Mouse (Mus musculus): ENCODE measurements around the gene Parp9. TPM values are rescaled to one million over a fixed set of nuclear protein-coding genes. Genes with fewer than 3 reads are reported as not detected.

Parp9 gene
- polyA plus RNA-seq, 2 experiments: 4.3 to 7.6 TPM

- DNase-seq (ENCODE audit: low read depth in 3 of 3, low spot score in 3 of 3) (no peak), ATAC-seq (ENCODE audit: insufficient read depth) (no peak)
- no peak overlapping the region for H3K27ac ChIP-seq
- H3K4me2 ChIP-seq (ENCODE audit: low read depth): no peak overlapping the region
- WGBS (ENCODE audit: insufficient replicate concordance): 74% methylated on average over 19 of the region's 19 CpGs
- H3K4me1 ChIP-seq (replicated peaks; ENCODE audit: control insufficient read depth in 2 of 2, insufficient read depth in 2 of 2, low read length in 1 of 2): no peaks in the 10 kb centered on the region
- no peaks in the 10 kb centered on the region for H3K9me3 ChIP-seq (ENCODE audit: control insufficient read depth, low read length)
- no peaks in the 10 kb centered on the region for H3K36me3 ChIP-seq (replicated peaks; ENCODE audit: control insufficient read depth, insufficient read depth, low read depth)
- no peaks in the 10 kb centered on the region for H3K27me3 ChIP-seq (ENCODE audit: control insufficient read depth, insufficient read depth, low read length)
- no peak overlapping the region for H3K9ac ChIP-seq (replicated peaks)
- TF ChIP-seq CTCF (IDR thresholded peaks at IDR 0.05; ENCODE audit: low read depth) (no peak), EP300 (IDR thresholded peaks at IDR 0.05; ENCODE audit: low read depth) (no peak)
- no peak overlapping the region for H3K4me3 ChIP-seq (ENCODE audit: insufficient read depth in 1 of 2, low read depth in 2 of 2, low read length in 2 of 2)
Measured at GRCm38 (mm10) chr16:35932179-35933055, 5.9 kb upstream of the Parp9 start.

GRCm38 (mm10) chr16:35933181-35933580, 5.1 kb upstream of the Parp9 start:
- H3K27me3 ChIP-seq (ENCODE audit: control insufficient read depth, insufficient read depth, low read length): no peaks in the 10 kb centered on the region
- no peaks in the 10 kb centered on the region for H3K9me3 ChIP-seq (ENCODE audit: control insufficient read depth, low read length)
- H3K9ac ChIP-seq (replicated peaks): no peak overlapping the region
- H3K4me2 ChIP-seq (ENCODE audit: low read depth): no peak overlapping the region
- no peak overlapping the region for H3K27ac ChIP-seq
- TF ChIP-seq CTCF (IDR thresholded peaks at IDR 0.05; ENCODE audit: low read depth): no peak
- no peak for TF ChIP-seq EP300 (IDR thresholded peaks at IDR 0.05; ENCODE audit: low read depth)
- H3K4me3 ChIP-seq (ENCODE audit: insufficient read depth in 1 of 2, low read depth in 2 of 2, low read length in 2 of 2): no peak overlapping the region
- no peak for DNase-seq (ENCODE audit: low read depth in 3 of 3, low spot score in 3 of 3)
- H3K4me1 ChIP-seq (replicated peaks; ENCODE audit: control insufficient read depth in 2 of 2, insufficient read depth in 2 of 2, low read length in 1 of 2): peaks cover 0 to 2% of the 10 kb centered on the region in 2 experiments; a peak in 1 of 4 replicates
- WGBS (ENCODE audit: insufficient replicate concordance): 79% methylated on average over 10 of the region's 10 CpGs
- no peak for ATAC-seq (ENCODE audit: insufficient read depth)
- H3K36me3 ChIP-seq (replicated peaks; ENCODE audit: control insufficient read depth, insufficient read depth, low read depth): no peaks in the 10 kb centered on the region

- H3K4me1 ChIP-seq (replicated peaks; ENCODE audit: control insufficient read depth in 2 of 2, insufficient read depth in 2 of 2, low read length in 1 of 2): peaks cover 0 to 8% of the 10 kb centered on the region in 2 experiments; a peak in 1 of 4 replicates
- H3K4me2 ChIP-seq (ENCODE audit: low read depth): peak overlapping the region; percentile 85
- H3K9ac ChIP-seq (replicated peaks): peak overlapping the region; percentile 87
- no peak for TF ChIP-seq EP300 (IDR thresholded peaks at IDR 0.05; ENCODE audit: low read depth)
- TF ChIP-seq CTCF (IDR thresholded peaks at IDR 0.05; ENCODE audit: low read depth): no peak
- peaks cover 2% of the 10 kb centered on the region for H3K36me3 ChIP-seq (replicated peaks; ENCODE audit: control insufficient read depth, insufficient read depth, low read depth)
- H3K4me3 ChIP-seq (ENCODE audit: insufficient read depth in 1 of 2, low read depth in 2 of 2, low read length in 2 of 2): peak overlapping the region; percentile 80 to 88
- H3K9me3 ChIP-seq (ENCODE audit: control insufficient read depth, low read length): no peaks in the 10 kb centered on the region
- WGBS (ENCODE audit: insufficient replicate concordance): 2% methylated on average over 6 of the region's 6 CpGs
- ATAC-seq (ENCODE audit: insufficient read depth): peak; percentile 53; the same call in 1 of the 2 replicates
- peak in 1 of 3 experiments; percentile 29 for DNase-seq (ENCODE audit: low read depth in 3 of 3, low spot score in 3 of 3)
- peak overlapping the region; percentile 39; the same call in 1 of the 2 replicates for H3K27ac ChIP-seq
- H3K27me3 ChIP-seq (ENCODE audit: control insufficient read depth, insufficient read depth, low read length): no peaks in the 10 kb centered on the region
Measured at GRCm38 (mm10) chr16:35939261-35939660, 991 bp downstream of the Parp9 start.

GRCm38 (mm10) chr16:35939690-35940089, 1.4 kb downstream of the Parp9 start:
- ATAC-seq (ENCODE audit: insufficient read depth): peak; percentile 73
- H3K4me2 ChIP-seq (ENCODE audit: low read depth): peak overlapping the region; percentile 85
- WGBS (ENCODE audit: insufficient replicate concordance): 2% methylated on average over 9 of the region's 9 CpGs
- H3K36me3 ChIP-seq (replicated peaks; ENCODE audit: control insufficient read depth, insufficient read depth, low read depth): peaks cover 2% of the 10 kb centered on the region
- no peak overlapping the region for H3K27ac ChIP-seq
- peak overlapping the region; percentile 80 to 88 for H3K4me3 ChIP-seq (ENCODE audit: insufficient read depth in 1 of 2, low read depth in 2 of 2, low read length in 2 of 2)
- DNase-seq (ENCODE audit: low read depth in 3 of 3, low spot score in 3 of 3): peak; percentile 72 to 82 (median 76)
- H3K9me3 ChIP-seq (ENCODE audit: control insufficient read depth, low read length): no peaks in the 10 kb centered on the region
- H3K27me3 ChIP-seq (ENCODE audit: control insufficient read depth, insufficient read depth, low read length): no peaks in the 10 kb centered on the region
- H3K9ac ChIP-seq (replicated peaks): peak overlapping the region; percentile 87
- H3K4me1 ChIP-seq (replicated peaks; ENCODE audit: control insufficient read depth in 2 of 2, insufficient read depth in 2 of 2, low read length in 1 of 2): peaks cover 0 to 8% of the 10 kb centered on the region in 2 experiments; a peak in 1 of 4 replicates
- TF ChIP-seq CTCF (IDR thresholded peaks at IDR 0.05; ENCODE audit: low read depth) (peak; percentile 91), EP300 (IDR thresholded peaks at IDR 0.05; ENCODE audit: low read depth) (no peak)

- no peak overlapping the region for H3K9ac ChIP-seq (replicated peaks)
- H3K27ac ChIP-seq: no peak overlapping the region
- no peak overlapping the region for H3K4me2 ChIP-seq (ENCODE audit: low read depth)
- H3K4me3 ChIP-seq (ENCODE audit: insufficient read depth in 1 of 2, low read depth in 2 of 2, low read length in 2 of 2): no peak overlapping the region
- DNase-seq (ENCODE audit: low read depth in 3 of 3, low spot score in 3 of 3) (peak in 2 of 3 experiments; percentile 19 to 30), ATAC-seq (ENCODE audit: insufficient read depth) (no peak)
- TF ChIP-seq CTCF (IDR thresholded peaks at IDR 0.05; ENCODE audit: low read depth) (peak; percentile 80), EP300 (IDR thresholded peaks at IDR 0.05; ENCODE audit: low read depth) (no peak)
- H3K9me3 ChIP-seq (ENCODE audit: control insufficient read depth, low read length): no peaks in the 10 kb centered on the region
- H3K4me1 ChIP-seq (replicated peaks; ENCODE audit: control insufficient read depth in 2 of 2, insufficient read depth in 2 of 2, low read length in 1 of 2): peaks cover 0 to 8% of the 10 kb centered on the region in 2 experiments; a peak in 1 of 4 replicates
- H3K36me3 ChIP-seq (replicated peaks; ENCODE audit: control insufficient read depth, insufficient read depth, low read depth): peaks cover 2% of the 10 kb centered on the region
- no peaks in the 10 kb centered on the region for H3K27me3 ChIP-seq (ENCODE audit: control insufficient read depth, insufficient read depth, low read length)
- WGBS (ENCODE audit: insufficient replicate concordance): 68% methylated on average over 7 of the region's 7 CpGs
Measured at GRCm38 (mm10) chr16:35941382-35941781, 3.1 kb downstream of the Parp9 start.
